Mouse (Mus musculus) brain, embryonic 18.5 days (tissue): ENCODE data around the gene D430042O09Rik.
A peak's percentile ranks its signal among the peaks of the same experiment; 100 is the strongest.

Experiments
- DNase-seq: peaks from one replicate; pipeline ENCODE4 v3.0.0-alpha.2; 2012; ENCODE audit warnings: low read depth, low spot score

D430042O09Rik gene

GRCm38 (mm10) chr7:125736366-125737015, 28.8 kb downstream of the D430042O09Rik start:
- no peak for DNase-seq

GRCm38 (mm10) chr7:125740521-125740920, 32.8 kb downstream of the D430042O09Rik start:
- DNase-seq: no peak

- no peak for DNase-seq
Observed at GRCm38 (mm10) chr7:125741271-125741703, 33.6 kb downstream of the D430042O09Rik start.

GRCm38 (mm10) chr7:125744774-125745173, 37.1 kb downstream of the D430042O09Rik start:
- no peak for DNase-seq

GRCm38 (mm10) chr7:125746621-125747315, 39.1 kb downstream of the D430042O09Rik start:
- no peak for DNase-seq

GRCm38 (mm10) chr7:125747316-125747690, 39.6 kb downstream of the D430042O09Rik start:
- DNase-seq: no peak

GRCm38 (mm10) chr7:125748186-125748585, 40.5 kb downstream of the D430042O09Rik start:
- DNase-seq: no peak

GRCm38 (mm10) chr7:125752699-125753325, 45.1 kb downstream of the D430042O09Rik start:
- no peak for DNase-seq

- no peak for DNase-seq
Observed at GRCm38 (mm10) chr7:125753326-125753715, 45.6 kb downstream of the D430042O09Rik start.

GRCm38 (mm10) chr7:125756806-125757205, 49.1 kb downstream of the D430042O09Rik start:
- no peak for DNase-seq

GRCm38 (mm10) chr7:125757896-125758623, 50.4 kb downstream of the D430042O09Rik start:
- DNase-seq: no peak

- DNase-seq: no peak
Observed at GRCm38 (mm10) chr7:125762289-125762688, 54.6 kb downstream of the D430042O09Rik start.

- no peak for DNase-seq
Observed at GRCm38 (mm10) chr7:125762883-125763830, 55.5 kb downstream of the D430042O09Rik start.

- no peak for DNase-seq
Observed at GRCm38 (mm10) chr7:125764373-125764772, 56.7 kb downstream of the D430042O09Rik start.

- no peak for DNase-seq
Observed at GRCm38 (mm10) chr7:125766976-125767831, 59.5 kb downstream of the D430042O09Rik start.

- DNase-seq: peak; percentile 24
Observed at GRCm38 (mm10) chr7:125772961-125773571, 65.4 kb downstream of the D430042O09Rik start.

- no peak for DNase-seq
Observed at GRCm38 (mm10) chr7:125783206-125783605, 75.5 kb downstream of the D430042O09Rik start.

- DNase-seq: no peak
Observed at GRCm38 (mm10) chr7:125786105-125786504, 78.4 kb downstream of the D430042O09Rik start.

GRCm38 (mm10) chr7:125787046-125787445, 79.4 kb downstream of the D430042O09Rik start:
- no peak for DNase-seq
